Mouse (Mus musculus): ENCODE results near the gene F12.

F12 gene

DNA sequence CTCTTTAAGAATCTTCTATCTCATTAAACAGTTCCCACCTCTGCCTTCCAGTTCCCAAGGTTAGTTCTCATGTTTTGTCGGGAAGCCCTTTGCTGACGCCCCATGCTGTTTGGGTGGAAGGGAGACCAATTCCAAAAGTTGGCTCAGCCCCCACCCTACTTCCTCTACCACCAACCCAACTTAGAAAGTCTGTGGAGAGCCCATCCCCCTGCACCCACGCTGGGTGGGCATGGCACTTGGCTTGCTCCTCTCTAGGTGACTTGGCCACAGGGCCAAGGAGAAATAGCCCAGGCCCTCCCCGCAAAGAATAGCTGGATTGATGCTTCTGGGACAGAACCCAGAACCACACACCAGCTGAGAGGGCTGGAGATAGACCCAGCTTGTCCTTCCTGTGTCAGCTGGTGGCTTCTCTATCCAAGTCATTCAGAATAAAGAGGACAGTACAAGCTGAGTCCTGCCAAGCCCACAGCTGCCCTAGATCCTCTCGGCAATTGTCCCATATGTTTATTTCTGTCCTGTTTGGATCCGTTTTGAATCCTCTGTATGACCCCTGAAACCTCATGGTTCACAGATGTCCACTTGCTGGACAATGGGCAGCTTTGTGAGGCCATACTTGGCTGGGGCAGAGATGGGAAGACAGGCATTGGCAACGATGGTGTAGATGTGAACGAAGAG lies 55.4 kb downstream of the F12 start:
- DNase-seq: no peak

GRCm38 (mm10) chr13:55370234-55370633 lies 56.4 kb downstream of the F12 start:
- peak; percentile 23 to 37 for DNase-seq

DNA sequence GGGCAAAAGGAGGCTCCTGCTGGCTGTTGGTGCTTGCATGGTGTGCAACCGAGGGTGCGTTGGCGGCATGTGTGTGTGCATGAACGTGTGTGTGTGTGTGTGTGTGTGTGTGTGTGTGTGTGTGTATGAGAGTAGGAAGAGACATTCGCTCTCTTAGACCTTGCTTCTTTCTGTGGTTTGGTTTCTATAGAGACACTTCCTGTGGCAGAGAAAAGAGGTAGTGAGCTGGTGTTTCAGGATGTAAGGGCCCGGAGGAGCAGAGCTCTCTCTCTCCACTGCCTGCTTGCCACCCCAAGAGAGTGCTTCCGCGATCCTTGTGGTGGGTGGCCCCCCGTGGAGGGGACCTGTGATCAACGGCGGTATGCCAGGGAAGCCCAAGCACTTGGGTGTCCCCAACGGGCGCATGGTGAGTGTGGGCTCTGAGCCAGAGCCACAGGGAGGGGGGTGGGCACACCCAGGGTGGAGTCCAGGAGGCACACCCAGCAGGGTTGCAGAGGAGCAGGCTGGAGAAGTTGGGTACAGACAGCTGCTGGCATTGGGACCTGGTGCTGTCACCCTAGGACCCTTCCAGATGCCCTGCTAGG lies 57.0 kb downstream of the F12 start, which contains the start of gene Rgs14:
TSS of gene Rgs14 (plus strand) at position 202 of the 584 bp plus-strand sequence.
- DNase-seq: peak; percentile 53 to 61

DNA sequence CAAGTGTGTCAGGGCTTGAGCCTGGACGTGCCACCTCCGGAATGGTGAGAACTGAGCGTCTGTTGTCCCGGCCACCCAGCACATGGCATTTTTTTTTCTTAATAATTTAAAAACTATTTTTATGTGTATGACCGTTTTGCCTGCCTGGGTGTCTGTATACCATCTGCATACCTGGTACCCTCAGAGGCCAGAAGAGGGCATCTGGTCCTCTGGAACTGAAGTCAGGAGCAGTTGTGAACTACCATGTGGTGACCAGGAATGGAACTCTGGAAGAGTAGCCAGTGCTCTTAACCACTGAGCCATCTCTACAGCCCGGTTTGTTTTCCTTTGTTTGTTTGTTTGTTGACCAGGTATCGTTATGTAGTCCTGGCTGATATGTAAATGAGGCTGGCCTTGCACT lies 58.2 kb downstream of the F12 start:
- no peak for DNase-seq

All from lung, postnatal 4 days (tissue).